Mouse (Mus musculus): ENCODE measurements around the gene Ccdc150.

GRCm38 (mm10) chr1:54250158-54250866 lies at the start of gene Ccdc150:
- TF ChIP-seq POLR2A (IDR thresholded peaks at IDR 0.05; ENCODE audit: borderline replicate concordance, low read depth, low read length) (no peak), CTCF (IDR thresholded peaks at IDR 0.05; ENCODE audit: low read depth, low read length) (no peak)

All from bone marrow macrophage, adult 2 months (primary cell).